Mouse (Mus musculus) neural tube, embryonic 11.5 days (tissue): ENCODE data around the gene Tspan14. TPM values are rescaled to one million over a fixed set of nuclear protein-coding genes. Genes with fewer than 3 reads are reported as not detected.

Experiments used
- ATAC-seq: fragments of 200-750 bp; cut with Nextera tagmentation; 2 replicates; pipeline ENCODE4 v1.8.0; 2017; ENCODE audit warnings: moderate number of reproducible peaks, mild to moderate bottlenecking, moderate TSS enrichment, moderate library complexity; ENCODE audit not compliant: insufficient read depth, low FRiP score, low TSS enrichment
- DNase-seq: peaks from one replicate; pipeline ENCODE4 v3.0.0-alpha.2; 2015; ENCODE audit warnings: low spot score
- H3K27ac ChIP-seq: fragments of 300-500 bp; sonication (generic); 2 replicates; pipeline ENCODE4 v1.5.1; 2014; ENCODE audit warnings: low read depth, mild to moderate bottlenecking, low read length
- H3K27me3 ChIP-seq: fragments of 300-500 bp; sonication (generic); 2 replicates; pipeline ENCODE4 v1.6.1; 2014; ENCODE audit warnings: mild to moderate bottlenecking, low read length, mixed read lengths; ENCODE audit not compliant: control insufficient read depth, insufficient read depth
- H3K36me3 ChIP-seq: fragments of 300-500 bp; sonication (generic); 2 replicates; pipeline ENCODE4 v1.6.1; 2014; ENCODE audit warnings: mild to moderate bottlenecking, low read length, moderate library complexity, mixed read lengths; ENCODE audit not compliant: control insufficient read depth, insufficient read depth
- H3K4me1 ChIP-seq: fragments of 300-500 bp; sonication (generic); 2 replicates; pipeline ENCODE4 v1.6.1; 2014; ENCODE audit warnings: low read length, mixed read lengths; ENCODE audit not compliant: control insufficient read depth, insufficient read depth
- H3K4me2 ChIP-seq: fragments of 300-500 bp; sonication (generic); 2 replicates; pipeline ENCODE4 v1.6.1; 2014; ENCODE audit warnings: low read depth, mild to moderate bottlenecking, moderate library complexity
- H3K4me3 ChIP-seq: fragments of 300-500 bp; sonication (generic); 2 replicates; pipeline ENCODE4 v1.5.1; 2014; ENCODE audit warnings: low read depth, low read length
- H3K9ac ChIP-seq: fragments of 300-500 bp; sonication (generic); 2 replicates; pipeline ENCODE4 v1.6.1; 2014; ENCODE audit warnings: mild to moderate bottlenecking, low read length
- H3K9me3 ChIP-seq: fragments of 300-500 bp; sonication (generic); 2 replicates; pipeline ENCODE4 v1.6.1; 2016; ENCODE audit warnings: low read length; ENCODE audit not compliant: control insufficient read depth
- WGBS: fragments of 180-500 bp; shearing (Covaris S2); extraction: QIAGEN DNeasy Blood & Tissue Kit; methylation state at CpG from one replicate; pipeline ENCODE4 v1.1.7; 2014; 5-methylcytosine and 5-hydroxymethylcytosine counted together
- polyA plus RNA-seq: library from polyadenylated mRNA; unstranded; fragments of >200 nt; fragmentation: Nextera tagmentation; extraction: Ambion mirVana; gene quantifications from 2 replicates; pipeline ENCODE4 v1.2.1, GENCODE M21; 2014

The Tspan14 gene
- polyA plus RNA-seq, 1 experiment from 2014 or later, result 125 TPM

GRCm38 (mm10) chr14:40958083-40958985, 8.3 kb downstream of the Tspan14 start:
- Histone ChIP-seq H3K27me3 (no peaks in the 10 kb centered on the region), H3K4me2 (no peak overlapping the region; the same call in 1 of the 2 replicates), H3K36me3 (no peaks in the 10 kb centered on the region), H3K4me3 (no peak overlapping the region), H3K27ac (peak overlapping the region; percentile 99), H3K9me3 (no peaks in the 10 kb centered on the region), H3K4me1 (peaks cover 70% of the 10 kb centered on the region), H3K9ac (peak overlapping the region; percentile 16; the same call in 1 of the 2 replicates)
- WGBS, result 21% methylated on average over 4 of the region's 4 CpGs
- no peak for DNase-seq
- ATAC-seq, result no peak

GRCm38 (mm10) chr14:40957607-40958006, 9.0 kb downstream of the Tspan14 start:
- no peaks in the 10 kb centered on the region for H3K9me3 ChIP-seq
- H3K36me3 ChIP-seq, result no peaks in the 10 kb centered on the region
- peak overlapping the region; percentile 99 for H3K27ac ChIP-seq
- ATAC-seq, result no peak
- WGBS, result 45% methylated on average over 3 of the region's 3 CpGs
- peak; percentile 26 for DNase-seq
- peaks cover 77% of the 10 kb centered on the region for H3K4me1 ChIP-seq
- H3K4me3 ChIP-seq, result no peak overlapping the region
- H3K9ac ChIP-seq, result no peak overlapping the region
- no peak overlapping the region for H3K4me2 ChIP-seq
- no peaks in the 10 kb centered on the region for H3K27me3 ChIP-seq

DNA sequence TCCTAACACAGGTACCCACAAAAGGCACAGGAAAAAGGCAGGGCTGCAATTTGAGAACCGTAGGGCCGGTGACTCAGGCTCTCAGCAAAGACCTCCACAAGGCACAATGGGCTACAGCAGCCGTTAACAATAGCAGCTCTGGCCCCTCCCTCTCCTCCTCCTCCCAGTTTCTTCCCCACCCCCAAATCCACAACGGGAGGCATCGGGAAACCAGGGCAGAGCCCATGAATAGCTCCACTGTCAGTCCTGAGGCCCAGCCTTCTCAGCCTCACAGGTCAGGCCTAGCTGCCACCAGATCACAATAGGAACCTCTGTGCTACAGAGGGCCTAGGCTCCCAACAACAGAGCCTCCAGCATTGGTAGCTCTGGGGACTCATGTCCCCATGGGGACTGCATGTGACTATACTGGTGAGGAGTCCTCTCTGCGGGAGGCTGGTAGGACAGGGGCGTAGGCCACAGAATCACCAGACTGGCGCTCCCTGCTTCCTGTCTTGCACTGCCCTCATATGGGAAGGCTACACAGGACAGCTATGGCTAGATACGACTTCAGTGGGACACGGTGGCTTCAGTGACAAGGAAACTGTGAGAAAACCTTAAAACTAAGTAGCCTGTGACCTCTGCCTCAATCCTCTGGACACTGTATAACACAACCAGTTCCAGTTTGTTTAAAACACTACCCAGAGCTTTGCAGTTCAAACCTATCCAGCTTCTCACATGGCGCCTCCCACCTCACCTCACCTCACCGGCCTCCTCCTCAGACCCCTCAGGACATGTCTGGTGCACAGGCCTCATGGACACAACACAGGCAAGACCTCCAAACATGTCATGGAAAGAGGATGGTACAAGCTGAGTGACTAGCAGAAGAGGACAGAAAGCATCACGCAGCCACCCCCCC, 10.1 kb downstream of the Tspan14 start:
- ATAC-seq, result peak; percentile 91

GRCm38 (mm10) chr14:40955596-40956251, 10.9 kb downstream of the Tspan14 start:
- Histone ChIP-seq H3K4me2 (peak overlapping the region; percentile 32), H3K4me1 (peaks cover 71% of the 10 kb centered on the region), H3K9me3 (no peaks in the 10 kb centered on the region), H3K36me3 (no peaks in the 10 kb centered on the region), H3K27me3 (no peaks in the 10 kb centered on the region), H3K9ac (peak overlapping the region; percentile 70), H3K27ac (peak overlapping the region; percentile 99), H3K4me3 (no peak overlapping the region)
- DNase-seq, result peak; percentile 68
- WGBS, result 6% methylated on average over 10 of the region's 10 CpGs
- ATAC-seq, result peak; percentile 4

More for the DNA sequence above, 10.1 kb downstream of the Tspan14 start:
- DNase-seq, result peak; percentile 88
- H3K36me3 ChIP-seq, result no peaks in the 10 kb centered on the region
- WGBS, result 26% methylated on average over 13 of the region's 13 CpGs
- peak overlapping the region; percentile 70 for H3K9ac ChIP-seq
- H3K9me3 ChIP-seq, result no peaks in the 10 kb centered on the region
- no peak overlapping the region for H3K4me3 ChIP-seq
- peak overlapping the region; percentile 99 for H3K27ac ChIP-seq
- no peaks in the 10 kb centered on the region for H3K27me3 ChIP-seq
- H3K4me1 ChIP-seq, result peaks cover 71% of the 10 kb centered on the region
- peak overlapping the region; percentile 32 for H3K4me2 ChIP-seq

DNA sequence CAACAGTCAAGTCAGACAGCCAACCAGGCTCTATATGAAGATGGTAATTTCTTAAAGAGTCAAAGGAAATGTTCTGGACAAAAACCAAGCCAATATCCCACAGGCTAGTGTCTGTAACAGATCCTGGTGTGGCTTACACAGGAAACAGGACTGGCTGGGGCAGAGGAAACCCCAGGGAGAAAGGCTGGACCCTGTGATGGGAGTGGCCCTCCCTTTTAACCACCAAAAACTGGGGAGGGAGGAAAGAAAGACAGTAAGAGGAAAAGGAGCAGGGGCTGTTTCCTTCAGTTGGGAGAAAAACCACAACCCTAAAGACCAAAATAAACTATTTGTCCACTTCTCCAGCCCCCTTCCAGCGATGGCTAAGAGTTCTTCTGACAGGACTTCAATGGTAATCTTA, 11.5 kb downstream of the Tspan14 start:
- Histone ChIP-seq H3K4me1 (peaks cover 69% of the 10 kb centered on the region), H3K4me2 (no peak overlapping the region), H3K9ac (peak overlapping the region; percentile 70), H3K36me3 (no peaks in the 10 kb centered on the region), H3K4me3 (no peak overlapping the region), H3K27me3 (no peaks in the 10 kb centered on the region), H3K9me3 (no peaks in the 10 kb centered on the region), H3K27ac (peak overlapping the region; percentile 99)
- WGBS, result 81% methylated on average over 1 of the region's 1 CpGs
- no peak for ATAC-seq
- peak; percentile 13 for DNase-seq

DNA sequence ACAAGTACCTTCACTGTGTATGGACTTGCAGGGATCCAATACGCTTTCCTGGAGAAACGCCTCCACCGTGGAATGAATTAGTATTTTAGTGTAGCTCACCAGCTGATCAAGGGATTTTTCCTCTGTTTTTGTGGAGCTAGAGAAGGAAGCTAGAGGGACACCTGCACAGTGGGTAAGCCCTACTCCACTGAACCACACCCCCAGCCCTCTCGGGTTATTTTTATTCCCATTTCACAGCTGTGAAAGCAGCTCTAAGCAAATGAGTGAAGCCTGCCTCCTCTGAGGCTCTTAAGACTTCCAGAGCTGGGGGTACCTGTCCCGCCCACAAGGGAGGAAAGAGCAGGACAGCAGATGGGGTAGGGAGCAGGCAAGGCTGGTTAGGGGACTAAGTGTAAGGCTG, 13.2 kb downstream of the Tspan14 start:
- H3K4me2 ChIP-seq, result no peak overlapping the region
- 58% methylated on average over 5 of the region's 5 CpGs for WGBS
- H3K4me3 ChIP-seq, result no peak overlapping the region
- H3K27ac ChIP-seq, result no peak overlapping the region
- peak; percentile 8 for DNase-seq
- no peaks in the 10 kb centered on the region for H3K27me3 ChIP-seq
- no peak for ATAC-seq
- H3K9me3 ChIP-seq, result no peaks in the 10 kb centered on the region
- peaks cover 67% of the 10 kb centered on the region for H3K4me1 ChIP-seq
- no peak overlapping the region for H3K9ac ChIP-seq
- no peaks in the 10 kb centered on the region for H3K36me3 ChIP-seq

DNA sequence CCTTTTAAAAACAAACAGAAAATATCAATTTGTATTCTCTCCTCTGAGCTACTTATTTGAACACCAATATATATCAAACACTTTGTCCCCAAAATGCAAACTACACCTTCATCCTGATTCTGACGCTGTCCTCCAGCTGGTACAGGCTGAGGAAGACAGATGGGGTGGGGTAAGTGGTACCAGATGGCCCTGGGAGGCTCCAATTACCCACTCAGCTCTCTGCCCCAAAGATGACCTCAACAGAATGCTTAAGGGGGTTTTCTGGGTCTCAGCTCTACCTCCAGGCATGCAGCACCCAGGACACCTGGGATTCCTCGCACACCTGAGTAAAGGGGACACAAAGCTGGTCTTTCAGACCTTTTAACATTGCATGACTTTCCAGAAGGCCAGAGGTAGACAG, 13.9 kb downstream of the Tspan14 start:
- no peaks in the 10 kb centered on the region for H3K27me3 ChIP-seq
- no peak overlapping the region for H3K9ac ChIP-seq
- peaks cover 63% of the 10 kb centered on the region for H3K4me1 ChIP-seq
- no peak overlapping the region for H3K4me2 ChIP-seq
- 27% methylated on average over 2 of the region's 2 CpGs for WGBS
- no peaks in the 10 kb centered on the region for H3K36me3 ChIP-seq
- H3K27ac ChIP-seq, result 0 out of 2 replicates have a peak overlapping the region, but pooled peaks have one; percentile 24
- no peak overlapping the region for H3K4me3 ChIP-seq
- no peak for ATAC-seq
- H3K9me3 ChIP-seq, result no peaks in the 10 kb centered on the region
- peak; percentile 64 for DNase-seq

GRCm38 (mm10) chr14:40952301-40952700, 14.3 kb downstream of the Tspan14 start:
- no peaks in the 10 kb centered on the region for H3K36me3 ChIP-seq
- no peak overlapping the region for H3K4me3 ChIP-seq
- H3K27me3 ChIP-seq, result no peaks in the 10 kb centered on the region
- ATAC-seq (no peak), DNase-seq (peak; percentile 6)
- no peak overlapping the region for H3K9ac ChIP-seq
- H3K27ac ChIP-seq, result no peak overlapping the region
- 80% methylated on average over 3 of the region's 3 CpGs for WGBS
- H3K4me2 ChIP-seq, result no peak overlapping the region
- peaks cover 58% of the 10 kb centered on the region for H3K4me1 ChIP-seq
- H3K9me3 ChIP-seq, result no peaks in the 10 kb centered on the region
